Mouse (Mus musculus) 3T3-L1 (cell line): ENCODE measurements at regions not wholly inside any gene's neighbourhood (a gene's known extent, or its start where the extent isn't known, plus 50 kb on each side); places are given as distances from the start of the nearest gene placed in this dataset.

ENCODE experiments used
- DNase-seq: peaks from one replicate; pipeline ENCODE4 v3.0.0-alpha.2; 2015; ENCODE audit warnings: low read depth, low spot score

DNA sequence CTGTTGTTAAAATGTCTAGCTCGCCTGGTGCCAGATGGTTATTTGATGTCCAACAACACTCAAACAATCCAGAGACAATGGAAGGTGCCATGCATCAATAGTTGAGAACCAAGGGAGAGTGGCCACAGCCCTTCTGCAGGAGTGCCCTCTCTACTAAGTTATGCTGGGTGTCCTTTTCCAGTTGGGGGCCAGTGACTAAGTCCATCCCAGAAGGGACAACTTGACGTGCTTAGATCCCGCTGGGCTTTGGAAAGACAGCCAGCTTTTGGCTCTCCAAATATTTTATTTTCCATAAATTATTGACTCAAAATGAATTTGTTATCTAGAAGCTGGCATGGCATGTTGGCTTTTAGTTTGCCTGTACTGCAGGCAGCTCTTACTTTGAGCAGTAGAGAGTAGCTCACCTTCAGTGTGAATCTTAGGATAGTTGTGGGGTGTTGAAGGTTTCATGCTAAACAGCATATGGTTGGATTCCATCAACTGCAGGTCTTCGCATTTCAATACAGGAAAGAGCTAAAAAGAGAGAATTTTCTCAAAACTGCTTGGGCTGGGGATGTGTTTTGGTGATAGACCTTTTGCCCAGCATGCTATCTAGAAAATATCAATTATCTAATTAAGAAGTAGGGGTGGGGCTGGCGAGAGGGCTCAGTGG lies 120.8 kb upstream of the Cpsf6 start:
- peak; percentile 92 for DNase-seq

DNA sequence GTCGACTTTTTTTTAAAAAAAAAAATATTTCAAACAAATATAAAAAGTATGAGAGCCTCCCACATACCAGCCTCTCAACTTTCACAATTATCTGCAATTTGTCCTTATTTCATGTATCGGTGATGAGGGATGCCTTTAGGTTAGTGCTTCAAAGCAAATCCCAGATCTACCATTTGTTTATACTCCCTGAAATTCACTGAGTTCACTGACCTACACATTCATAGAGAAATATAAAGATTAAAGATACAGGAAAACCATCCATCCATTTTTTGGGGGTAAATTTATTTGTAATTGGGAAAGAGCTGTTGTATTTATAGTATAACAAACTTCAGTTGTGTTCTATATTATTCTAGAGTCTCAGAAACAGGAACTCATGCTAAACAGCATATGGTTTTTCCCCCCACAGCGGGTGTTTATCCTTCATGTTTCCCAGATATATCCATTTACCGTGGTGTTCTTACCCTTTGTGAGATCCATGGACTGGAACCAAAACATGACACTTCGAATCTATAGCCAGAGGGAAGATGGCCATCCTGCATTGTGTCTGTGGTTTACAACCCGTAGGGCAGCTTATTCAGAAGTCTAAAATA lies 120.1 kb upstream of the Cpsf6 start:
- DNase-seq = peak; percentile 92

GRCm38 (mm10) chr10:117499177-117499863 lies 119.5 kb upstream of the Cpsf6 start:
- peak; percentile 92 for DNase-seq

GRCm38 (mm10) chr10:117498497-117498896 lies 118.7 kb upstream of the Cpsf6 start:
- DNase-seq = peak; percentile 93

DNA sequence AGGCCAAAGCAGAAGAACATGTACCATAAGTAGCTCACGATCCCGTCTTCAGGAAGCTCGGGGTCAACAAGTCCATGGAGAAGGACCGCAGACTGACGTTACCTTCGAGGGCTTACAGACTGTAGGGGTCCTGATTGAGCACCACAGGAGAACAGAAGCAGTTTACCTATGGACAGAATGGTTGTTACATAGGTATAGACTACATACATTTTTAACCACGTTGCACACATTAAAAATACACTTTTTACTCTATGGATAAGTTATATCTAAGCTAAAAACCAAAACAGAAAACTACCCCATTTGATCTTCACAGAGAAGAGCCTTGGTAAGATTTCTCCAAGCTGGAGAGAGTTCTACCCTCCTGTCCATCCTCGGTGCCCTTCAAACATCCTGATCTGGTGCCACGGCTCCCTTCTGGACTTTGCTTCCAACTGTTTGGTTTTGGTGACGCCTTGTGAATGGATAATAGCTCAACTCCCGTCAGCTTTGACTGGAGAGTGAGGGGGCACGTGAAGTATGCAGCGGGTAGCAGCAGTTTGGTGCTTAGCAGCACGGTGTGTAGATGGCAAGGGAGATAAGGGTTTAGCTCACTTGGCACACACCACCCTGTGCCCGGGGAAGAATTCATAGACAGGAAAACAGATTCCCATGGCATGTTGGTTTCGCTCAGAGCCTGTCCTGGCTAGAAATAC lies 117.9 kb upstream of the Cpsf6 start:
- peak; percentile 93 for DNase-seq

GRCm38 (mm10) chr10:117497082-117497481 lies 117.3 kb upstream of the Cpsf6 start:
- DNase-seq = peak; percentile 93

DNA sequence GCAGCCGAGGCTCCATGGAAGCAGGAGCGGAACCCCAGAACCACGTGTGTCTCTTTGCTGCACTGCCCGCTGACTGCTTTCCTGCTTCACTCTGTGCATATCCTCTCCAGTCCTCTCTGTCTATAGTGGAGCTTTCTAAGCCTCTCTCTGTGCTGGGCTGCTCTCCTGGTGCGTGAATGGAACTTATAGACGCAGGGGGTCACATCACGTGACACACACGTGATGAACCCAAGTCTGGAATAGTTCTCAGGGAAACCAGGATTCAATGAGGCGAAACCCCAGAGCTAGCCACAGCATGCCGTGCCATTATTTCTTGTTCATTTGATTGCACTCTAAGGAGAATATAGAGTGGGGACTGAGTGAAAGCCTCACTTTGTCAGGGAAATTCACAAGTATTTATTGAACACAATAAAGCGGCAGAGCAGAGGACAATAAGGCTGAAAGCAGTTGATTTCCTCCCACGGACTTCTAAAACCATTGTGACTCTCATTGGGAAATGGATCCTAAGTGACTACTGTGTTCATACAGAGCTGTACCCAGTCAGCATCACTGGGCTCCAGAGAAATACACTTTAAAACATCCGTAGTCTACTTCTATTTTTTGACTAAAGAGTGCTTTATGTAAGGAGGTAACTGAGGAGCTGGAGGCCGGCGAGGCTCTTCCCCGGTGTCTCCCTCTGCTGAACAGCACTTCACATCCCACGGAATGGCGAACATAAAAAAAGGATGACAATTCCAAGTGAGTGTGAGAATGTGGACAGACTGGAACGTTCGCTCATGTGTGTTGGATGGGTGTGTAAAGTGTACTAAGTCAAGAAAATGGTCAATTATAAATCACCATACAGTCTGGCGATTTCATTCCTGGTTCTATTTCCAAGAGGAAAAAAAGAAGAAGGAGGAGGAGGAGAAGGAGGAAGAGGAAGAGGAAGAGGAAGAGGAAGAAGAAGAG lies 116.5 kb upstream of the Cpsf6 start:
- peak; percentile 93 for DNase-seq

DNA sequence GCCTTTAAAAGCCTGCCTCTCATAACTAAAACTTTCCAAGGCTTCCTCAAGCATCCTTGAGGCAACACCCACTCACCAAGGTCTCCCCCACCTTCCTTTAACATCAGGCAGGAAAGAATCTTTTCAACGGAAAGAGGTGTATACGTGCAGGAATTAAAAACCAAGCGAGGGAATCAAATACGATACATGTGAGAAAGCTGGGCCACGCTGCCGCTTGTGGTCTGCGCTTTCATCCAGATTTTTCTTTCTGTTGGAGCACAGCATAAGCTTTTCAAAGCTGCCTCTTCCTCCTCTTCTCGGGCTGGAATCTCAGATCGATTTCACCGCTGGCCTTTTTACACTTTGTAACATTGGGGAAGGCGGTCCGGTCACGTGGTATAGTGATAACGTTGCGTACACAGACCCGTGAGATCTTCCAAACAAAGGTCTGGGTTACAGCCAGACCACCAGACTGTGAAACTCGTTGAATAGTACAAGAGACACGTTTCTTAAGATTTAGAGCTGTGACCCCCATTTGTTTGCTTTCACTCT lies 114.4 kb upstream of the Cpsf6 start:
- DNase-seq = peak; percentile 92

DNA sequence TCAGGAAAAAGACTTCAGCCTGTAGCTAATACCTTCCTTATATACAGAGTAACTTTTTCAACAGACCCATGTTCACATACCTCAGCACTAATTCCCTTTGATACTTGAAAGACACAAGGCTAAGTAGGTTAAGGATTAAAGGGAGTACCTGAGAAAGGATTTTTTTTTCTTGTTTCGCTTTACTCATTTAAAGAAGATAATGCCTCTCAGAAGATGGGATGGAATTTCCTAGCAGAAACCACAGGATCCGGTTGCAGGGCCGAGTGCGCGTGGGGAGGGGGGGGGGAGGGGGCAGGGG lies 114.0 kb upstream of the Cpsf6 start:
- DNase-seq = no peak

- peak; percentile 93 for DNase-seq
These were observed 113.4 kb upstream of the Cpsf6 start for GRCm38 (mm10) chr10:117493091-117493823.

GRCm38 (mm10) chr10:117492391-117492990 lies 112.7 kb upstream of the Cpsf6 start:
- DNase-seq = peak; percentile 95

- DNase-seq = no peak
These were observed 111.9 kb upstream of the Cpsf6 start for GRCm38 (mm10) chr10:117491711-117492110.

- DNase-seq = peak; percentile 94
These were observed 111.2 kb upstream of the Cpsf6 start for GRCm38 (mm10) chr10:117490851-117491595.

- peak; percentile 92 for DNase-seq
These were observed 103.3 kb upstream of the Cpsf6 start for GRCm38 (mm10) chr10:117483091-117483600.

DNA sequence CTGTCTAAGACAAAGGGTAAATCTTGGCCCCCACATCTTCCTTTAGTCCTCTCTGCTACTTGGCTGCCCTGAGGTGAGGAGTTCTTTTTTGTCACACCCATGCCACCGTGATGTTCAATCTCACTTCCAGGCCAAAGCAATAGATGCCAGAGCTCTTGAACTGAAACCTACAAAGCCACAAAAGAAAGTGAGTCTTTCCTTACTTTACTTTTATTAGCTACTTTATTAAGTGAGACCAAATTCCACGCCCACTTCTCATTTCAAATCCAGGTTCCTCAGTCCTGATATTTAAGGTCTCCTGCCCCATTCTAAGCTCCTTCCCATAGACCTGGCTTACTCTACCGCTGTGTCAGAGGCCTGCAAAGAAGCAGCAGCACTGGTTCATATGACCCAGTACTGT lies 102.5 kb upstream of the Cpsf6 start:
- DNase-seq = peak; percentile 92

GRCm38 (mm10) chr10:117481341-117481990 lies 101.7 kb upstream of the Cpsf6 start:
- DNase-seq = peak; percentile 94

- DNase-seq = no peak
These were observed 100.6 kb upstream of the Cpsf6 start for GRCm38 (mm10) chr10:117480456-117480850.

DNA sequence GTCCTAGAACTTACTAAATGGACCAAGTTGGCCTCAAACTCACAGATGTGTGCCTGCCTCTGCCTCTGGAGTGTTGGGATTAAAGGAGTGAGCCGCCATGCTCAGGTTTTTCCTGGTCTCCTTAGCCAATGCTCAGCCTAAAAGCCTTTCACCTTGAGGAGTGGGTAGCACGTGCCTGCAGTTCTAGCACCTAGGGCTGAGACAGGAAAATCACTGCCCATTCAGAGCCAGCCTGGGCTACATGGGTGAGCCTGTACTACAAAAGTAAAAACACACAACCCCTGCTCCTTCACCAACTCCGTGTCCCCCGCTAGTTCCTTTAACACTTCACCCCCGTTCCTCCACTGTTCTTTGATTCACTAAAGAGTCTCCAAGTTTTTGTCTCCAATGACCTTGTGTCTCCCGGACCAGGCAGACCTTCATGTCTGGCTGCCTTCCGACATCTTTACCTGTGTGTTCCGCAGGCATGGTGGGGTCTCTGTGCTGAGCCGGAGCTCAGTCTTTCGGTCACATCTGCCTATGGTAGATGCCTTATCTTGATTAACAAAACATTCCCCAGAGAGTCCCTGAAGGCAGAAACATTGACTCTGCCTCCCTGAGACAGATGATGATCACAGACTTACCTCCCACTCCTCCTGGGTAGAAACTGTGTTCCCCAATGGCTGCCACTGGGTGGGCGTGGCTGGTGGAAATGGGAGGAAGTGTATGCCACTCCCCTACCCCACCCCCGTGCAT lies 100.1 kb upstream of the Cpsf6 start:
- DNase-seq = peak; percentile 96
